Mouse (Mus musculus) naive thymus-derived CD4-positive, alpha-beta T cell, adult 2 months (primary cell): Measurements from ENCODE around the gene Gm14393.
"Not testable (repeated sequence)": the region's sequence is repeated elsewhere in the genome, so short reads cannot be mapped to it uniquely, and the experiment has no call there.

Experiments
- DNase-seq: peaks from one replicate; pipeline ENCODE4 v3.0.0-alpha.2; 2011; ENCODE audit warnings: low read depth

The Gm14393 gene

DNA sequence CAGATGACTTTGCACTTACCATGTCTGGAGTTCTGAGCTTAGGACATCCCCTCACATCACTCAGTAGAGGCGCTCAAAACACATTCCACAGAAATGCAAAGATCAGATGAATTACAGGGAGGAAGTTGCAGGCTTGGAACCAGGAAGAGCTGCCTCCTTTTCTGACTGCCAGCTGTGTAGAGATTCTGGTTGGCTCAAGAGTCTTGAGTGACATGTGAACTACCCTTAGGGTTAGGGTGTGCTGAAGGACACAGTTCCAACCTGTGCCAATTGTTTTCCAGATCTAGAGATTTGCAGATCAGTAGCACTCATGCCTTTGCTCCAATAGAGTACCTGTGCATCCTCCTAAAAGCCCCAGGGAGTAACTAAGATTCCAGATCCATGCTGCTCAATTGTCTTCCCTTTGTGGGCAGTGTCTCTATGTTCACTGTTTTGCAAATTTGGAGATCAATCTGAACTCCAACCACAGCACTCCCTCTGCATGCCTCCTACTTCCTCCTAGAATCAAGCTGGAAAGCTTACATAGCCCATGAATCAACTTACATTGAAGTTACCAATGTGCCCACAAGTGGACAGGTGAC lies at the start of gene Gm14393:
Gene Gm14393 (minus strand): TSS at position 101 of the 581 bp plus-strand sequence.
- not testable (repeated sequence) for DNase-seq

GRCm38 (mm10) chr2:175044268-175044667 lies 23.3 kb downstream of the Gm14393 start:
- not testable (repeated sequence) for DNase-seq
